Mouse (Mus musculus): ENCODE measurements around the gene Hprt. TPM values are rescaled to one million over a fixed set of nuclear protein-coding genes. Genes with fewer than 3 reads are reported as not detected.

The Hprt gene
- polyA plus RNA-seq, 1 experiment = 6.2 TPM

DNA sequence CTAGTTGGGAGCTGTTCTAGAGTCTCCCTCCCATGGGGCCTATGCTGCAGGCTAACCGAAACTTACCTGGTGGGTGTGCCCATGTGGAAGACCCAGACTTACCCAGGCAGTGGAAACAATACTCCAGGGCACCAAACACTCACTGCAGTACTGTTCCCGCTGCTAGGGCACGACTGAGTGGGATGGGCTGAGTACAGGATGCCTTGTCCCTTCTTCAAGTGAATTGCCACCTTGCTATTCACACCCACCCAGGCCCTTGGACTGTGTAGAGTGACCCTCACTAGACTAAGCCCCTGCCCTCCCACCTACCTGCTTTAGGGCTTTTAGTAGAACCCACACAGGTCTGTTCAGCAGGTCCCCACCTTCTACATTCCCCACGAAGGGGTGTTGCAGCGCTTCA lies 65.9 kb downstream of the Hprt start:
- Histone ChIP-seq H3K27ac (ENCODE audit: control insufficient read depth, insufficient read depth, low read depth, low read length) (no peak overlapping the region), H3K4me1 (ENCODE audit: control insufficient read depth, insufficient read depth, low read length) (peaks cover 21% of the 10 kb centered on the region), H3K4me3 (ENCODE audit: control insufficient read depth, low read depth, low read length) (no peak overlapping the region), H3K27me3 (ENCODE audit: control insufficient read depth, insufficient read depth, low read length) (no peaks in the 10 kb centered on the region), H3K36me3 (ENCODE audit: control insufficient read depth, insufficient read depth, low read length) (no peaks in the 10 kb centered on the region)
- TF ChIP-seq CTCF (IDR thresholded peaks at IDR 0.05; ENCODE audit: control insufficient read depth, insufficient read depth, insufficient replicate concordance, low read depth, low read length) (no peak), POLR2A (IDR thresholded peaks at IDR 0.05; ENCODE audit: control insufficient read depth, low read depth, low read length) (no peak)

DNA sequence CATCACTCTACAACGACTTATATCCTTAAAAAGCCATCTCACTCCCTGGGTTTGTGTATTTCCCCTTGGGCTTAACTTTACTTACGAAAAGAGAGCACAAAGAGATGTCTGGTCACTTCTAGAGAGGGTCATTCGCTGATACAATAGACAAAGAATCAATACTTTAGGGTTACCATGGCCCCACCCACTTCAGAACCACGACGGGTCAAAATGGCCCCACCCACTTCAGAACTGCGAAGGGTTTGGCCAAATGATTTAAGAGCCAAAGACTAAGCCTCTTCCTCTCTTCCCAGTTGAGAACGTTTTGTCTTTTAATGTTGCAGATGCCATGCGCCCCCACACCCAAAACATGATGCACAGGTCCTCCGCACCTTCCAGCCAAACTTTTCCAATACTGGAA lies 67.8 kb downstream of the Hprt start:
- Histone ChIP-seq H3K36me3 (ENCODE audit: control insufficient read depth, insufficient read depth, low read length) (no peaks in the 10 kb centered on the region), H3K4me1 (ENCODE audit: control insufficient read depth, insufficient read depth, low read length) (peaks cover 21% of the 10 kb centered on the region), H3K27ac (ENCODE audit: control insufficient read depth, insufficient read depth, low read depth, low read length) (no peak overlapping the region; the same call in 1 of the 2 replicates), H3K27me3 (ENCODE audit: control insufficient read depth, insufficient read depth, low read length) (no peaks in the 10 kb centered on the region), H3K4me3 (ENCODE audit: control insufficient read depth, low read depth, low read length) (peak overlapping the region; percentile 87)
- TF ChIP-seq POLR2A (IDR thresholded peaks at IDR 0.05; ENCODE audit: control insufficient read depth, low read depth, low read length) (no peak), CTCF (IDR thresholded peaks at IDR 0.05; ENCODE audit: control insufficient read depth, insufficient read depth, insufficient replicate concordance, low read depth, low read length) (no peak)

DNA sequence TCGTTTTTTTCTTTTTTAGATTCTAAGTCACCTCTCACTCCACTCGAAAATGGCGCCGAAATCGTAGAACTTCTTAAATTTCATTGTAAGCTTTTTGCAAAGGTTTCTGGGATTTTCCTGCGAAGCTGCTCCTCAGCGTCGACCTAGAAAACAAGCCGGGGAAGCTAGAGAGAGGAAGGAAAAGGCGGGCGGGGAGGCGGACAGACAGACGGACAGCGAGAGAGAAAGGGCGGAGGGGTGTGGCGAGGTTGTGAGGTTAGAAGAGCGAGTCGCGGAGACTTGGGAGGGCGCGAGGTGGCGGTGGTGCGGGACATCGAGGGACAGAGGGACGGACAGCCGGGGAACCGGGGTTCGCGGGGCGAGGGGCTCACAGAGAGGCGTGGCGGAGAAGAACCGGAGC lies 68.7 kb downstream of the Hprt start:
- no peak for TF ChIP-seq POLR2A (IDR thresholded peaks at IDR 0.05; ENCODE audit: control insufficient read depth, low read depth, low read length)
- TF ChIP-seq CTCF (IDR thresholded peaks at IDR 0.05; ENCODE audit: control insufficient read depth, insufficient read depth, insufficient replicate concordance, low read depth, low read length) = no peak
- H3K36me3 ChIP-seq (ENCODE audit: control insufficient read depth, insufficient read depth, low read length) = no peaks in the 10 kb centered on the region
- peak overlapping the region; percentile 76 for H3K27ac ChIP-seq (ENCODE audit: control insufficient read depth, insufficient read depth, low read depth, low read length)

DNA sequence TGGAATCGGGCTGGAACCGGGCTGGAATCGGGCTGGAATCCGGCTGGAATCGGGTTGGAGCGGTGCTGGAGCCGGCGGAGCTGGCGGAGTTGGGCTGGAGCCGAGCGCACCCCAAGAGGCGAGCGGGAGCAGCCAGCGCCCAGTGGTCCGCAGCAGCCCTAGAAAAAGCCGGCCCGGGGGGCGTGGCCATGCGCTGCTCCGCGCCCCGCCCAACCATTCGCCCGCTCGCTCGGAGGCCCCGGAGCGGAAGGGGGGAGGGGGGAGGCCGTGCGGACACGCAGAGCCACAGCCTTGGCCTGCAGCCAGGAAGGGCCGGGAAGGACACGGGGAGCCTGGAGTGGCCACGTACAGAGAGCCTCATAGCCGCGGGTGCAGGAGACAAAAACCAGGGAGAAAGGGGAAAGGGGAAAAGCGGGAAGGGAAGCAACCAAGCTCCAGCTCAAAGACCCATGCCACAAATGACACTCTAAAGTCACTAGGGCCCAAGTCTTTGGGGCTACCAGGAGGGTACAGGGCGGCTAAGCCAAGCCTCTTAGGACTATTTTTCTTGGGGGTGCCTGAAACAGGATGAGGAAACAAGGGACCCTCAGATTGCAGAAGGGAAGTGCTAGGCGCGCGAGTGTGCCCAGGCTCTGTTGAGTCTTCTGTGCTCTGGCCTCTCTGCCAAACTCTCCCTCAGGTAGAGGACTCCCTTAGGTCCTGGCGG lies 69.3 kb downstream of the Hprt start:
- Histone ChIP-seq H3K36me3 (ENCODE audit: control insufficient read depth, insufficient read depth, low read length) (no peaks in the 10 kb centered on the region), H3K27ac (ENCODE audit: control insufficient read depth, insufficient read depth, low read depth, low read length) (peak overlapping the region; percentile 76), H3K27me3 (ENCODE audit: control insufficient read depth, insufficient read depth, low read length) (no peaks in the 10 kb centered on the region), H3K4me1 (ENCODE audit: control insufficient read depth, insufficient read depth, low read length) (peaks cover 21% of the 10 kb centered on the region), H3K4me3 (ENCODE audit: control insufficient read depth, low read depth, low read length) (peak overlapping the region; percentile 87)
- no peak for TF ChIP-seq CTCF (IDR thresholded peaks at IDR 0.05; ENCODE audit: control insufficient read depth, insufficient read depth, insufficient replicate concordance, low read depth, low read length)
- TF ChIP-seq POLR2A (IDR thresholded peaks at IDR 0.05; ENCODE audit: control insufficient read depth, low read depth, low read length) = peak; percentile 48; the same call in 1 of the 2 replicates

More for the DNA sequence above, 68.7 kb downstream of the Hprt start:
- no peaks in the 10 kb centered on the region for H3K27me3 ChIP-seq (ENCODE audit: control insufficient read depth, insufficient read depth, low read length)
- peak overlapping the region; percentile 87 for H3K4me3 ChIP-seq (ENCODE audit: control insufficient read depth, low read depth, low read length)
- H3K4me1 ChIP-seq (ENCODE audit: control insufficient read depth, insufficient read depth, low read length) = peaks cover 21% of the 10 kb centered on the region

DNA sequence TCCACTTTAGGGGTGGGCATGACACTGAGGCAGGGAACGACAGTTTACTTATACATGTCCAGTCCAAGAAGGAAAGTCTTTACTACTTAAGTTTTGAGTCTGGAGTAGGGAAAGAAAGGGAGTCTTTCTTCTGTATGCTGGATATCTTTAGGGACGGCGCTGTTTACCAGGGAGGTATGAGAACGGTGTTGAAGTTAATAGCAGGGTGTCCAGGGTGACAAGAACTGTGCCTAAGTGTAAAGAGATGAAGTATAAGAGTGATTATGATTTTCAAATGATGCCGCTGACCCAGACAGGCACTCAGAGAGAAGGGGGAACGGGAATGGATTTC lies 69.8 kb downstream of the Hprt start:
- H3K27me3 ChIP-seq (ENCODE audit: control insufficient read depth, insufficient read depth, low read length) = no peaks in the 10 kb centered on the region
- H3K4me1 ChIP-seq (ENCODE audit: control insufficient read depth, insufficient read depth, low read length) = peaks cover 16% of the 10 kb centered on the region
- peak overlapping the region; percentile 87 for H3K4me3 ChIP-seq (ENCODE audit: control insufficient read depth, low read depth, low read length)
- TF ChIP-seq CTCF (IDR thresholded peaks at IDR 0.05; ENCODE audit: control insufficient read depth, insufficient read depth, insufficient replicate concordance, low read depth, low read length) = no peak
- TF ChIP-seq POLR2A (IDR thresholded peaks at IDR 0.05; ENCODE audit: control insufficient read depth, low read depth, low read length) = no peak
- peak overlapping the region; percentile 71 for H3K27ac ChIP-seq (ENCODE audit: control insufficient read depth, insufficient read depth, low read depth, low read length)
- no peaks in the 10 kb centered on the region for H3K36me3 ChIP-seq (ENCODE audit: control insufficient read depth, insufficient read depth, low read length)

DNA sequence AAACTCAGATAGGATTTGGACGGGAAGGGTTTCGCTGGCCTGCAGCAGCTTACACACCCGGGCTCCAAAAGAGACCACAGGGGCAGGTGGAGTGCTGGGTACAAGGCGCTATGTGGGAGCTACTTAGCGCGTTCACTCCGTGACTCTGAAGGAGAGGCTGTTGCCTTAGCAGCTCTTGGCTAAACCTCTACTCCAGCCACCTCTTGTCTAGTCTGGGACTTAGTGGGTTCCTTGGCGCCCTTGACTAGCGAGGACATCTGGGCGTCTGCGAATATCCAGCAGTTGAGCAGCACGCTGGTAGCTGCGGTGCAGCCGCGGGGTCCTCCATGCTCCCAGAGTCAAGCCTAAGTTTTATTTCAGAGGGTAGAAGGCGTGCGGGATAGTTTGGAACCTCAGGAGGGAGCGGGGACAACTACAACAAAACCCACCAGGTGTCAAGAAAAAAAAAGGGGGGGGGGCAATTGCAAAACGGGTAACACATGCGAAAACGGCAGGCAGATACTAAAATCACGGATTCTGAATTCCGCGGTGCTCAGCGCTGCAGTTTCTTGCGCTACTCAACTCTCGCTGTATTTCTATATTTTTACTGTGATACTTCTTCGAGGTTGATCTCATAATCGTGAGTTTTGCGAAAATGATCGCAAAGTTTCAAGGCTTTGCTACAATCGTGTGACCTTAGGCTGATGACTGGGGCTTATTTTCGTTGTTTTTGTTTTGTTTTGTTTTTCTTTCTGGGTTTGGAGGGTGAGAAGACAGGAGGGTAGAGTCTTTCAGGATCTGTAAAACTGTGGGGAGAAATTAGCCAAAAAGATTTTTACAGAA lies 70.7 kb downstream of the Hprt start:
- Histone ChIP-seq H3K4me3 (ENCODE audit: control insufficient read depth, low read depth, low read length) (peak overlapping the region; percentile 45), H3K27ac (ENCODE audit: control insufficient read depth, insufficient read depth, low read depth, low read length) (peak overlapping the region; percentile 77), H3K36me3 (ENCODE audit: control insufficient read depth, insufficient read depth, low read length) (no peaks in the 10 kb centered on the region), H3K27me3 (ENCODE audit: control insufficient read depth, insufficient read depth, low read length) (no peaks in the 10 kb centered on the region), H3K4me1 (ENCODE audit: control insufficient read depth, insufficient read depth, low read length) (peaks cover 14% of the 10 kb centered on the region)
- TF ChIP-seq POLR2A (IDR thresholded peaks at IDR 0.05; ENCODE audit: control insufficient read depth, low read depth, low read length) (no peak), CTCF (IDR thresholded peaks at IDR 0.05; ENCODE audit: control insufficient read depth, insufficient read depth, insufficient replicate concordance, low read depth, low read length) (no peak)

DNA sequence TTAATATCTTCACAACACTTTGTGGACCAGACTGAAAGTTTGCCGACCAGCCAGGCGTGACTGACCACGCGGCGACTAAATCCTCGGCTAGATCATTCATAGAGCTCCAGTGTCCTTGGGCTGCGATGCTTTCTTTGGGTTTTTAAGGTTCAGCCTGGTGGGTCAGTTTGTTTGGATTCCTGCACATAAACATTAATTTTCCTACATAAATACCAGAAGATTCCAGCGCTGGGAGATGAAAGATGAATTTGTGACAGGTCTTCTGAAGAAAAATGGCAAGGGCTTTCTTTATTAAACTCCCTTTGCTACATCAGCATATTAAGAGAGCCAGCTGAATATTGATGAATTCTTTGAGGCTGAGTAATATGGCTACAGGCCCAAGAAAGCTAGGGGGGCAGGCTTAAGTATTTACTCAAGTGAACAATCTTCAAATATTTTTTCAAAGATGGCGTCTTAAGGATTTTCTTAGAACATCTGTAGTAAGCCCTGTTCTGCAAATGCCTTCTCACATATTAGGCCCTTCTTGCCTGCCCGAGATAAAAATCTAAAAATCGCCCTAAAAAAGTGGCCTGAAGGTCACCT lies 71.6 kb downstream of the Hprt start:
- Histone ChIP-seq H3K27ac (ENCODE audit: control insufficient read depth, insufficient read depth, low read depth, low read length) (no peak overlapping the region; the same call in 1 of the 2 replicates), H3K36me3 (ENCODE audit: control insufficient read depth, insufficient read depth, low read length) (no peaks in the 10 kb centered on the region), H3K4me3 (ENCODE audit: control insufficient read depth, low read depth, low read length) (no peak overlapping the region), H3K4me1 (ENCODE audit: control insufficient read depth, insufficient read depth, low read length) (peaks cover 9% of the 10 kb centered on the region), H3K27me3 (ENCODE audit: control insufficient read depth, insufficient read depth, low read length) (no peaks in the 10 kb centered on the region)
- TF ChIP-seq POLR2A (IDR thresholded peaks at IDR 0.05; ENCODE audit: control insufficient read depth, low read depth, low read length) (no peak), CTCF (IDR thresholded peaks at IDR 0.05; ENCODE audit: control insufficient read depth, insufficient read depth, insufficient replicate concordance, low read depth, low read length) (no peak)

Data from testis, adult 2 months (tissue).